In genomic region chr17:28424373-28424772, GRCm38 (mm10) we compare ENCODE assay signal across 13 mouse cellular contexts. TPM values are rescaled to one million over a fixed set of nuclear protein-coding genes. Genes with fewer than 3 reads are reported as not detected.
DNase-seq lines count a peak whose midpoint lies in the region; ATAC-seq and TF ChIP-seq lines count a peak whose summit lies in the region.
"Had no signal": no experiment of that assay in that cellular context is flagged by ENCODE, and none has a peak within 500 bp of the region (broad histone marks: within the 10 kb centered on the region; RNA-seq: fewer than 3 reads in every experiment).

No protein-coding gene starts in this region.

- 54% methylated on average over 6 of the region's 6 CpGs for WGBS in kidney, adult 2 months
- WGBS in kidney, embryonic 15.5 days = 74% methylated on average over 6 of the region's 6 CpGs
- WGBS in lung, postnatal 0 days = 53% methylated on average over 6 of the region's 6 CpGs

- TF ChIP-seq CTCF in kidney, adult 2 months (conservative IDR thresholded peaks at IDR 0.05; ENCODE audit: insufficient read depth, insufficient read length, low read depth, low read length) = no peak
- TF ChIP-seq CTCF in lung, postnatal 0 days (IDR thresholded peaks at IDR 0.05) = no peak

- no peak for TF ChIP-seq POLR2A in kidney, adult 2 months (IDR thresholded peaks at IDR 0.05; ENCODE audit: low read depth, low read length)

- H3K36me3 ChIP-seq in kidney, adult 2 months (ENCODE audit: control insufficient read depth, insufficient read depth, low read length) = no peaks in the 10 kb centered on the region
- peaks cover 23% of the 10 kb centered on the region for H3K36me3 ChIP-seq in kidney, embryonic 15.5 days
- peaks cover 10% of the 10 kb centered on the region; the same call in 1 of the 2 replicates for H3K36me3 ChIP-seq in lung, postnatal 0 days (ENCODE audit: insufficient read depth, low read length)
- H3K36me3 ChIP-seq: midbrain, embryonic 12.5 days had no signal

- H3K27me3 ChIP-seq in kidney, adult 2 months (replicated peaks; ENCODE audit: control insufficient read depth, insufficient read depth, low read length) = no peaks in the 10 kb centered on the region
- H3K27me3 ChIP-seq in kidney, embryonic 15.5 days = no peaks in the 10 kb centered on the region
- no peaks in the 10 kb centered on the region for H3K27me3 ChIP-seq in lung, postnatal 0 days (replicated peaks; ENCODE audit: insufficient read depth, low read length)
- H3K27me3 ChIP-seq: limb, embryonic 12.5 days; midbrain, embryonic 12.5 days had no signal

- DNase-seq in kidney, adult 2 months = peak; percentile 79
- DNase-seq in adrenal gland, postnatal 14 days = peak; percentile 75
- peak; percentile 75 for DNase-seq in gonadal fat pad, adult 2 months (ENCODE audit: low read depth)
- peak; percentile 92 for DNase-seq in lung, postnatal 0 days (ENCODE audit: low spot score)
- DNase-seq in yolk sac, embryonic 10.5 days (ENCODE audit: low spot score) = no peak
- DNase-seq in thymus, adult 18-20 months = no peak
- DNase-seq: spleen, adult 18-20 months; thymus, postnatal 36 days had no signal

- TF ChIP-seq EP300 in lung, postnatal 0 days (IDR thresholded peaks at IDR 0.05) = peak; percentile 99

- no peak overlapping the region for H3K9ac ChIP-seq in kidney, embryonic 15.5 days
- no peak overlapping the region for H3K9ac ChIP-seq in lung, postnatal 0 days (replicated peaks; ENCODE audit: low read depth)
- H3K9ac ChIP-seq: limb, embryonic 12.5 days; midbrain, embryonic 12.5 days had no signal

- ATAC-seq in kidney, embryonic 15.5 days (replicated peaks; ENCODE audit: low FRiP score) = no peak
- peak; percentile 49 for ATAC-seq in lung, postnatal 0 days

- H3K4me1 ChIP-seq in kidney, adult 2 months (ENCODE audit: control insufficient read depth, insufficient read depth, low read length) = peaks cover 25% of the 10 kb centered on the region
- peaks cover 16% of the 10 kb centered on the region for H3K4me1 ChIP-seq in kidney, embryonic 15.5 days
- H3K4me1 ChIP-seq in lung, postnatal 0 days (ENCODE audit: insufficient read depth, low read depth, low read length) = peaks cover 19% of the 10 kb centered on the region
- H3K4me1 ChIP-seq: midbrain, embryonic 12.5 days had no signal

- H3K4me3 ChIP-seq in kidney, adult 2 months (ENCODE audit: insufficient read depth, low read depth, low read length) = no peak overlapping the region
- H3K4me3 ChIP-seq in kidney, embryonic 15.5 days (replicated peaks) = no peak overlapping the region
- no peak overlapping the region for H3K4me3 ChIP-seq in lung, postnatal 0 days (ENCODE audit: low read depth, low read length)
- H3K4me3 ChIP-seq: layer of hippocampus, adult 2 months; limb, embryonic 12.5 days; midbrain, embryonic 12.5 days had no signal

- no peaks in the 10 kb centered on the region for H3K9me3 ChIP-seq in kidney, embryonic 15.5 days (replicated peaks)
- H3K9me3 ChIP-seq in lung, postnatal 0 days (ENCODE audit: low read length) = no peaks in the 10 kb centered on the region
- H3K9me3 ChIP-seq: limb, embryonic 12.5 days; midbrain, embryonic 12.5 days had no signal

- no peak overlapping the region for H3K4me2 ChIP-seq in kidney, embryonic 15.5 days
- no peak overlapping the region for H3K4me2 ChIP-seq in lung, postnatal 0 days (replicated peaks; ENCODE audit: low read depth, low read length)
- H3K4me2 ChIP-seq: limb, embryonic 12.5 days; midbrain, embryonic 12.5 days had no signal

- 0 out of 2 replicates have a peak overlapping the region, but pooled peaks have one; percentile 47 for H3K27ac ChIP-seq in kidney, adult 2 months (ENCODE audit: insufficient read depth, low read depth, low read length)
- H3K27ac ChIP-seq in kidney, embryonic 15.5 days = no peak overlapping the region
- H3K27ac ChIP-seq in lung, postnatal 0 days (ENCODE audit: low read length) = peak overlapping the region; percentile 60
- H3K27ac ChIP-seq: layer of hippocampus, adult 2 months; limb, embryonic 12.5 days; midbrain, embryonic 12.5 days had no signal

RNA-seq across cellular contexts. Expression of gene Tulp1, which starts 59.4 kb away (rescaled TPM):
- 0.11 TPM in 1 of 2 replicates, not detected in the other for polyA plus RNA-seq in kidney, adult 2 months (2012; rRNA removed)
- 5.6 and 6.4 TPM in 2 replicates for polyA plus RNA-seq in kidney, embryonic 15.5 days (2015; fragmentation: Nextera tagmentation; extraction: Ambion mirVana)
- total RNA-seq in adrenal gland, postnatal 14 days (2021) = 0.71 TPM in 1 of 2 replicates, not detected in the other
- 1.3 and 1.7 TPM in 2 replicates for polyA plus RNA-seq in gonadal fat pad, adult 2 months (2012; rRNA removed)
- 18.1 and 22.7 TPM in 2 replicates for polyA plus RNA-seq in lung, postnatal 0 days (2015; fragmentation: Nextera tagmentation; extraction: Ambion mirVana)
- total RNA-seq: common myeloid progenitor, adult 5-6 weeks; layer of hippocampus, adult 2 months had no signal

Comparison
In these comparisons a context has a peak if more than half of its experiments do, and no peak if none do; other contexts are left out.
1. DNase-seq: peak in kidney, adult 2 months (single experiment), adrenal gland, postnatal 14 days (single experiment), gonadal fat pad, adult 2 months (single experiment) and lung, postnatal 0 days (single experiment); none in yolk sac, embryonic 10.5 days (single experiment) and thymus, adult 18-20 months (0 of 2).